Mouse (Mus musculus) E14TG2a.4 (cell line): Measurements from ENCODE around the gene Zswim1.

Source experiments
- H3K27me3 ChIP-seq: 2 replicates; pipeline ENCODE4 v1.6.1; 2014; ENCODE audit warnings: low read length, control low read depth; ENCODE audit not compliant: insufficient read depth
- H3K36me3 ChIP-seq: 2 replicates; pipeline ENCODE4 v1.6.1; 2014; ENCODE audit warnings: low read length, control low read depth; ENCODE audit not compliant: insufficient read depth
- H3K4me1 ChIP-seq: replicated peaks from 2 replicates; pipeline ENCODE4 v1.6.1; 2014; ENCODE audit warnings: low read depth, low read length, control low read depth
- H3K4me3 ChIP-seq: replicated peaks from 2 replicates; pipeline ENCODE4 v1.5.1; 2014; ENCODE audit warnings: mild to moderate bottlenecking, low read length
- H3K9me3 ChIP-seq: 2 replicates; pipeline ENCODE4 v1.6.1; 2014; ENCODE audit warnings: low read length, control low read depth
- CTCF ChIP-seq: conservative IDR thresholded peaks from 2 replicates; pipeline ENCODE4 v1.5.1; 2014; ENCODE audit warnings: low read length
- NANOG ChIP-seq: IDR thresholded peaks from 2 replicates; pipeline ENCODE4 v1.6.1; 2014; ENCODE audit warnings: borderline replicate concordance, low read length, mixed read lengths
- POU5F1 ChIP-seq: IDR thresholded peaks from 2 replicates; pipeline ENCODE4 v1.6.1; 2014; ENCODE audit warnings: low read length, borderline replicate concordance

Zswim1 gene

GRCm38 (mm10) chr2:164779481-164780086 is 42.9 kb upstream of the Zswim1 start, which contains the start of gene Tnnc2:
TSS of gene Tnnc2 (minus strand) at chr2:164779967.
- TF ChIP-seq POU5F1 (no peak), CTCF (no peak), NANOG (no peak)
- Histone ChIP-seq H3K4me1 (peaks cover 26% of the 10 kb centered on the region), H3K27me3 (peaks cover 46% of the 10 kb centered on the region), H3K9me3 (no peaks in the 10 kb centered on the region), H3K4me3 (no peak within 1 kb of the TSS), H3K36me3 (no peaks in the 10 kb centered on the region)

GRCm38 (mm10) chr2:164781876-164782275 is 40.6 kb upstream of the Zswim1 start:
- TF ChIP-seq CTCF (no peak), POU5F1 (no peak), NANOG (no peak)
- H3K4me1 ChIP-seq: peaks cover 36% of the 10 kb centered on the region
- H3K9me3 ChIP-seq: no peaks in the 10 kb centered on the region
- no peak overlapping the region for H3K4me3 ChIP-seq
- H3K36me3 ChIP-seq: no peaks in the 10 kb centered on the region
- H3K27me3 ChIP-seq: peaks cover 46% of the 10 kb centered on the region

GRCm38 (mm10) chr2:164783926-164784581 is 38.4 kb upstream of the Zswim1 start:
- H3K27me3 ChIP-seq: peaks cover 26% of the 10 kb centered on the region
- H3K36me3 ChIP-seq: peaks cover 7% of the 10 kb centered on the region
- TF ChIP-seq POU5F1: no peak
- TF ChIP-seq CTCF: peak; percentile 63
- peaks cover 46% of the 10 kb centered on the region for H3K4me1 ChIP-seq
- H3K4me3 ChIP-seq: no peak overlapping the region
- no peaks in the 10 kb centered on the region for H3K9me3 ChIP-seq

- peaks cover 20% of the 10 kb centered on the region for H3K27me3 ChIP-seq
- no peak for TF ChIP-seq POU5F1
- TF ChIP-seq NANOG: no peak
- no peak for TF ChIP-seq CTCF
- peaks cover 9% of the 10 kb centered on the region for H3K36me3 ChIP-seq
- H3K4me3 ChIP-seq: peak overlapping the region; percentile 88
- H3K9me3 ChIP-seq: no peaks in the 10 kb centered on the region
- H3K4me1 ChIP-seq: peaks cover 48% of the 10 kb centered on the region
Measured at GRCm38 (mm10) chr2:164784869-164785420, 37.5 kb upstream of the Zswim1 start.

GRCm38 (mm10) chr2:164785481-164786387 is 36.8 kb upstream of the Zswim1 start, which contains the start of gene Snx21:
TSS of gene Snx21 (plus strand) at chr2:164785823.
- no peaks in the 10 kb centered on the region for H3K9me3 ChIP-seq
- TF ChIP-seq CTCF: no peak
- TF ChIP-seq NANOG: no peak
- no peak for TF ChIP-seq POU5F1
- peaks cover 16% of the 10 kb centered on the region for H3K36me3 ChIP-seq
- peak within 1 kb of the TSS; percentile 88 for H3K4me3 ChIP-seq
- peaks cover 55% of the 10 kb centered on the region for H3K4me1 ChIP-seq
- H3K27me3 ChIP-seq: peaks cover 20% of the 10 kb centered on the region

- Histone ChIP-seq H3K4me3 (peak overlapping the region; percentile 88), H3K36me3 (peaks cover 23% of the 10 kb centered on the region), H3K9me3 (no peaks in the 10 kb centered on the region), H3K27me3 (peaks cover 20% of the 10 kb centered on the region), H3K4me1 (peaks cover 62% of the 10 kb centered on the region)
- TF ChIP-seq NANOG (no peak), POU5F1 (no peak), CTCF (no peak)
Measured at GRCm38 (mm10) chr2:164786388-164786885, 36.0 kb upstream of the Zswim1 start.

- H3K27me3 ChIP-seq: peaks cover 20% of the 10 kb centered on the region
- H3K36me3 ChIP-seq: peaks cover 29% of the 10 kb centered on the region
- no peak overlapping the region for H3K4me3 ChIP-seq
- H3K9me3 ChIP-seq: no peaks in the 10 kb centered on the region
- no peak for TF ChIP-seq CTCF
- H3K4me1 ChIP-seq: peaks cover 68% of the 10 kb centered on the region
Measured at GRCm38 (mm10) chr2:164787032-164787431, 35.5 kb upstream of the Zswim1 start.

GRCm38 (mm10) chr2:164787779-164788178 is 34.7 kb upstream of the Zswim1 start:
- Histone ChIP-seq H3K4me3 (no peak overlapping the region), H3K4me1 (peaks cover 75% of the 10 kb centered on the region)
- TF ChIP-seq CTCF (no peak), NANOG (no peak), POU5F1 (no peak)

More at GRCm38 (mm10) chr2:164787779-164788178, 34.7 kb upstream of the Zswim1 start:
- Histone ChIP-seq H3K27me3 (peaks cover 17% of the 10 kb centered on the region), H3K36me3 (peaks cover 36% of the 10 kb centered on the region), H3K9me3 (no peaks in the 10 kb centered on the region)
